Mouse (Mus musculus) spleen, adult 2 months (tissue): ENCODE data around the gene Glp2r. TPM values are rescaled to one million over a fixed set of nuclear protein-coding genes. Genes with fewer than 3 reads are reported as not detected.

ENCODE experiments used
- DNase-seq, 2 experiments: peaks; one replicate each; pipeline versions ENCODE4 v3.0.0 to v3.0.0-alpha.2; 2012 to 2021; ENCODE audit warnings: low spot score in 2 of 2, low read depth in 1 of 2
- H3K27ac ChIP-seq: fragments of 200-500 bp; 2 replicates; pipeline ENCODE4 v1.5.1; 2012; ENCODE audit warnings: low read length, inconsistent platforms; ENCODE audit not compliant: insufficient read depth
- H3K27me3 ChIP-seq: fragments of 200-500 bp; 2 replicates; pipeline ENCODE4 v1.6.1; 2012; ENCODE audit warnings: mild to moderate bottlenecking, moderate library complexity, low read length, inconsistent platforms; ENCODE audit not compliant: control insufficient read depth, insufficient read depth
- H3K36me3 ChIP-seq: fragments of 200-500 bp; 2 replicates; pipeline ENCODE4 v1.6.1; 2012; ENCODE audit warnings: mild to moderate bottlenecking, low read length, inconsistent platforms; ENCODE audit not compliant: control insufficient read depth, insufficient read depth
- H3K4me1 ChIP-seq: fragments of 200-500 bp; 2 replicates; pipeline ENCODE4 v1.6.1; 2011; ENCODE audit warnings: inconsistent platforms; ENCODE audit not compliant: control insufficient read depth, insufficient read depth, insufficient read length
- H3K4me3 ChIP-seq: fragments of 200-500 bp; 2 replicates; pipeline ENCODE4 v1.5.1; 2011; ENCODE audit warnings: mild to moderate bottlenecking, inconsistent platforms; ENCODE audit not compliant: insufficient read depth, insufficient read length; ENCODE audit errors: extremely low read depth
- CTCF ChIP-seq: fragments of 200-500 bp; IDR thresholded peaks from 2 replicates; pipeline ENCODE4 v1.5.1; 2011; ENCODE audit warnings: mild to moderate bottlenecking, inconsistent platforms; ENCODE audit not compliant: insufficient read depth, insufficient read length, insufficient replicate concordance; ENCODE audit errors: extremely low read depth
- POLR2A ChIP-seq: fragments of 200-500 bp; IDR thresholded peaks from 2 replicates; pipeline ENCODE4 v1.6.1; 2011; ENCODE audit warnings: low read depth, low read length, inconsistent platforms
- WGBS: fragments of 180-500 bp; shearing (Covaris S2); methylation state at CpG from one replicate; pipeline ENCODE4 v1.1.7; 2018; 5-methylcytosine and 5-hydroxymethylcytosine counted together
- polyA plus RNA-seq: library from polyadenylated mRNA; depleted of rRNA; stranded (reverse); fragments of >200 nt; gene quantifications from 2 replicates; pipeline ENCODE4 v1.2.3, GENCODE M21; 2012

Glp2r gene
- polyA plus RNA-seq, 1 experiment = 0.04 TPM

GRCm38 (mm10) chr11:67757373-67758167, 13.4 kb downstream of the Glp2r start:
- Histone ChIP-seq H3K4me1 (no peaks in the 10 kb centered on the region), H3K4me3 (no peak overlapping the region), H3K27me3 (no peaks in the 10 kb centered on the region), H3K36me3 (no peaks in the 10 kb centered on the region), H3K27ac (no peak overlapping the region)
- no peak for TF ChIP-seq POLR2A
- no peak for TF ChIP-seq CTCF
- no peak for DNase-seq
- 68% methylated on average over 15 of the region's 15 CpGs for WGBS

DNA sequence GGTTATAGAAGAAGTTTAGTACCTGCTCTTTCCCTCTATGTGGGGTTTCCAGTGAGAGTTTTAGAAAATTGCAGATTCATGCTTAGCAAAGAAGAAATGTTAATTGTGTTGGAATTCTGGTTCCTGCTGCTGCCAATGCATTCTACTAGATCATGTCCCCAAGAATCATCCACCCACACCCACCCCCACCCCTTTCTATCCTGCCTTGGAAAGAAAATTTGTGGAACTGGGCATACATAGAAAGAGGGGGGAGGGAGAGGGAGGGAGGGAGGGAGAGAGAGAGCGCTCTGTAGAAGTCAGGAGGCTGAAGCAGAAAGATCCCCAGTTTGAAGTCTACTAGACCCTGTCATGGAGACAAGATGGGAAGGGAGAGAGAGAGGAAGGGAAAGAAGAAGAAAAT, 14.7 kb downstream of the Glp2r start:
- H3K27me3 ChIP-seq = no peaks in the 10 kb centered on the region
- H3K36me3 ChIP-seq = no peaks in the 10 kb centered on the region
- no peak for TF ChIP-seq CTCF
- no peak for TF ChIP-seq POLR2A
- WGBS = 88% methylated on average over 1 of the region's 1 CpGs
- H3K4me3 ChIP-seq = no peak overlapping the region
- no peak overlapping the region for H3K27ac ChIP-seq
- DNase-seq = no peak
- H3K4me1 ChIP-seq = no peaks in the 10 kb centered on the region

- no peak overlapping the region for H3K27ac ChIP-seq
- no peaks in the 10 kb centered on the region for H3K4me1 ChIP-seq
- H3K4me3 ChIP-seq = no peak overlapping the region
- DNase-seq = no peak
- TF ChIP-seq POLR2A = no peak
- no peak for TF ChIP-seq CTCF
- H3K27me3 ChIP-seq = no peaks in the 10 kb centered on the region
- no peaks in the 10 kb centered on the region for H3K36me3 ChIP-seq
Observed at GRCm38 (mm10) chr11:67741569-67741968, 29.4 kb downstream of the Glp2r start.

- H3K4me3 ChIP-seq = no peak overlapping the region
- no peak overlapping the region for H3K27ac ChIP-seq
- WGBS = 82% methylated on average over 5 of the region's 5 CpGs
- no peaks in the 10 kb centered on the region for H3K4me1 ChIP-seq
- DNase-seq = no peak
- H3K36me3 ChIP-seq = no peaks in the 10 kb centered on the region
- no peaks in the 10 kb centered on the region for H3K27me3 ChIP-seq
- TF ChIP-seq CTCF (no peak), POLR2A (no peak)
Observed at GRCm38 (mm10) chr11:67738846-67739490, 32.0 kb downstream of the Glp2r start.

DNA sequence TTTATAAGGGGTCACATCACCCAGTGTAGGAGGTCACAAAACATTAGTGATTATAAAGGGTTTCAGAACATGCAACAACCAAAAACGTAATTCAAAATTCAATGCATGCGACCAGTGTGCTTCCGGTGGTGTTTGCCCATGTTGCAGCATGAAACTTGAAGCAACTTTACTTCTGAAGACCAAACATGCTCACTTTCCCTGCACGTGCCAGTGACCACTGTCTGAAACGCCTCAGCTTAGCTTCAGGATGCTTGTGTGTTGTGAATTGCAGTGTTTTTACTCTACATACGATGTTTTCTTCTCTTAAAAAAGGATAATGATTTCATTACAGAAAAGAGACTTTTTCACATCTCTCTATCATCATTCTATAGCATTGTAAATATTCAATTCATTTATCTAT, 32.6 kb downstream of the Glp2r start:
- Histone ChIP-seq H3K4me1 (no peaks in the 10 kb centered on the region), H3K27ac (no peak overlapping the region), H3K27me3 (no peaks in the 10 kb centered on the region), H3K4me3 (no peak overlapping the region), H3K36me3 (no peaks in the 10 kb centered on the region)
- TF ChIP-seq POLR2A (no peak), CTCF (no peak)
- no peak for DNase-seq
- WGBS = 79% methylated on average over 6 of the region's 6 CpGs

GRCm38 (mm10) chr11:67734597-67734996, 36.4 kb downstream of the Glp2r start:
- no peak for TF ChIP-seq POLR2A
- no peak for TF ChIP-seq CTCF
- WGBS = 53% methylated on average over 3 of the region's 3 CpGs

GRCm38 (mm10) chr11:67733726-67734125, 37.2 kb downstream of the Glp2r start:
- Histone ChIP-seq H3K27me3 (no peaks in the 10 kb centered on the region), H3K4me1 (no peaks in the 10 kb centered on the region), H3K36me3 (no peaks in the 10 kb centered on the region), H3K4me3 (no peak overlapping the region), H3K27ac (no peak overlapping the region)
- no peak for TF ChIP-seq POLR2A
- no peak for TF ChIP-seq CTCF
- DNase-seq = no peak
- WGBS = 80% methylated on average over 1 of the region's 1 CpGs

More at GRCm38 (mm10) chr11:67734597-67734996, 36.4 kb downstream of the Glp2r start:
- no peaks in the 10 kb centered on the region for H3K27me3 ChIP-seq
- H3K36me3 ChIP-seq = no peaks in the 10 kb centered on the region
- no peaks in the 10 kb centered on the region for H3K4me1 ChIP-seq
- H3K27ac ChIP-seq = no peak overlapping the region
- no peak for DNase-seq
- no peak overlapping the region for H3K4me3 ChIP-seq
